Mouse (Mus musculus): ENCODE data around the gene Cnnm1. TPM values are rescaled to one million over a fixed set of nuclear protein-coding genes. Genes with fewer than 3 reads are reported as not detected.

The Cnnm1 gene
- polyA plus RNA-seq, 1 experiment from 2014 or later: 0.56 TPM

GRCm38 (mm10) chr19:43427446-43428224 lies 12.6 kb upstream of the Cnnm1 start:
- 89% methylated on average over 24 of the region's 24 CpGs for WGBS
- H3K36me3 ChIP-seq (ENCODE audit: control insufficient read depth, insufficient read depth, low read length): no peaks in the 10 kb centered on the region
- no peak for TF ChIP-seq CTCF (IDR thresholded peaks at IDR 0.05; ENCODE audit: low read depth)
- no peak for TF ChIP-seq EP300 (optimal IDR thresholded peaks at IDR 0.05)
- no peak overlapping the region for H3K4me3 ChIP-seq (ENCODE audit: low read depth, low read length)
- no peaks in the 10 kb centered on the region for H3K9me3 ChIP-seq (ENCODE audit: control insufficient read depth, low read length)
- H3K27ac ChIP-seq (replicated peaks): no peak overlapping the region
- H3K9ac ChIP-seq (ENCODE audit: low read length): no peak overlapping the region
- no peaks in the 10 kb centered on the region for H3K27me3 ChIP-seq (ENCODE audit: control insufficient read depth, insufficient read depth, low read length)
- ATAC-seq (ENCODE audit: low FRiP score, low TSS enrichment): no peak
- no peaks in the 10 kb centered on the region for H3K4me1 ChIP-seq (replicated peaks; ENCODE audit: control insufficient read depth, insufficient read depth)
- DNase-seq (ENCODE audit: low spot score): no peak
- H3K4me2 ChIP-seq (replicated peaks; ENCODE audit: low read depth): no peak overlapping the region

- H3K36me3 ChIP-seq (ENCODE audit: control insufficient read depth, insufficient read depth, low read length): no peaks in the 10 kb centered on the region
- TF ChIP-seq CTCF (IDR thresholded peaks at IDR 0.05; ENCODE audit: low read depth) (no peak), EP300 (optimal IDR thresholded peaks at IDR 0.05) (no peak)
- no peak for ATAC-seq (ENCODE audit: low FRiP score, low TSS enrichment)
Observed at GRCm38 (mm10) chr19:43439246-43439645, 990 bp upstream of the Cnnm1 start.

GRCm38 (mm10) chr19:43440768-43441660 lies 778 bp downstream of the Cnnm1 start:
- Histone ChIP-seq H3K4me3 (ENCODE audit: low read depth, low read length) (peak overlapping the region; percentile 58), H3K27ac (replicated peaks) (no peak overlapping the region), H3K9ac (ENCODE audit: low read length) (peak overlapping the region; percentile 23; the same call in 1 of the 2 replicates), H3K27me3 (ENCODE audit: control insufficient read depth, insufficient read depth, low read length) (peaks cover 13% of the 10 kb centered on the region; the same call in 1 of the 2 replicates), H3K9me3 (ENCODE audit: control insufficient read depth, low read length) (no peaks in the 10 kb centered on the region), H3K4me2 (replicated peaks; ENCODE audit: low read depth) (peak overlapping the region; percentile 98), H3K4me1 (replicated peaks; ENCODE audit: control insufficient read depth, insufficient read depth) (0 out of 2 replicates have a peak, but pooled peaks cover 3% of the 10 kb centered on the region), H3K36me3 (ENCODE audit: control insufficient read depth, insufficient read depth, low read length) (no peaks in the 10 kb centered on the region)
- DNase-seq (ENCODE audit: low spot score): peak; percentile 22
- ATAC-seq (ENCODE audit: low FRiP score, low TSS enrichment): peak; percentile 53
- WGBS: under 1% methylated on average over 87 of the region's 118 CpGs
- TF ChIP-seq CTCF (IDR thresholded peaks at IDR 0.05; ENCODE audit: low read depth) (no peak), EP300 (optimal IDR thresholded peaks at IDR 0.05) (no peak)

More at GRCm38 (mm10) chr19:43439246-43439645, 990 bp upstream of the Cnnm1 start:
- Histone ChIP-seq H3K4me3 (ENCODE audit: low read depth, low read length) (no peak overlapping the region), H3K9me3 (ENCODE audit: control insufficient read depth, low read length) (no peaks in the 10 kb centered on the region), H3K9ac (ENCODE audit: low read length) (no peak overlapping the region), H3K27ac (replicated peaks) (no peak overlapping the region), H3K4me2 (replicated peaks; ENCODE audit: low read depth) (no peak overlapping the region), H3K27me3 (ENCODE audit: control insufficient read depth, insufficient read depth, low read length) (peaks cover 13% of the 10 kb centered on the region; the same call in 1 of the 2 replicates), H3K4me1 (replicated peaks; ENCODE audit: control insufficient read depth, insufficient read depth) (0 out of 2 replicates have a peak, but pooled peaks cover 3% of the 10 kb centered on the region)
- WGBS: 81% methylated on average over 7 of the region's 7 CpGs
- no peak for DNase-seq (ENCODE audit: low spot score)

GRCm38 (mm10) chr19:43441661-43441990 lies 1.4 kb downstream of the Cnnm1 start:
- Histone ChIP-seq H3K27me3 (ENCODE audit: control insufficient read depth, insufficient read depth, low read length) (peaks cover 13% of the 10 kb centered on the region; the same call in 1 of the 2 replicates), H3K4me3 (ENCODE audit: low read depth, low read length) (peak overlapping the region; percentile 58), H3K27ac (replicated peaks) (no peak overlapping the region), H3K9me3 (ENCODE audit: control insufficient read depth, low read length) (no peaks in the 10 kb centered on the region), H3K36me3 (ENCODE audit: control insufficient read depth, insufficient read depth, low read length) (no peaks in the 10 kb centered on the region), H3K4me2 (replicated peaks; ENCODE audit: low read depth) (peak overlapping the region; percentile 98), H3K4me1 (replicated peaks; ENCODE audit: control insufficient read depth, insufficient read depth) (0 out of 2 replicates have a peak, but pooled peaks cover 3% of the 10 kb centered on the region), H3K9ac (ENCODE audit: low read length) (no peak overlapping the region)
- ATAC-seq (ENCODE audit: low FRiP score, low TSS enrichment): 0 out of 2 replicates have a peak, but pooled peaks have one; percentile 3
- no peak for DNase-seq (ENCODE audit: low spot score)
- TF ChIP-seq CTCF (IDR thresholded peaks at IDR 0.05; ENCODE audit: low read depth) (no peak), EP300 (optimal IDR thresholded peaks at IDR 0.05) (no peak)
- 16% methylated on average over 17 of the region's 17 CpGs for WGBS

GRCm38 (mm10) chr19:43442269-43442668 lies 2.0 kb downstream of the Cnnm1 start:
- H3K4me3 ChIP-seq (ENCODE audit: low read depth, low read length): no peak overlapping the region
- no peaks in the 10 kb centered on the region for H3K9me3 ChIP-seq (ENCODE audit: control insufficient read depth, low read length)
- 21% methylated on average over 6 of the region's 6 CpGs for WGBS
- H3K27me3 ChIP-seq (ENCODE audit: control insufficient read depth, insufficient read depth, low read length): peaks cover 13% of the 10 kb centered on the region; the same call in 1 of the 2 replicates
- no peak overlapping the region for H3K9ac ChIP-seq (ENCODE audit: low read length)
- TF ChIP-seq EP300 (optimal IDR thresholded peaks at IDR 0.05) (no peak), CTCF (IDR thresholded peaks at IDR 0.05; ENCODE audit: low read depth) (no peak)
- H3K4me1 ChIP-seq (replicated peaks; ENCODE audit: control insufficient read depth, insufficient read depth): 0 out of 2 replicates have a peak, but pooled peaks cover 3% of the 10 kb centered on the region
- ATAC-seq (ENCODE audit: low FRiP score, low TSS enrichment) (no peak), DNase-seq (ENCODE audit: low spot score) (no peak)
- no peaks in the 10 kb centered on the region for H3K36me3 ChIP-seq (ENCODE audit: control insufficient read depth, insufficient read depth, low read length)
- H3K27ac ChIP-seq (replicated peaks): no peak overlapping the region
- no peak overlapping the region for H3K4me2 ChIP-seq (replicated peaks; ENCODE audit: low read depth)
